Mouse (Mus musculus): ENCODE results near the gene Dtl.

Gene Dtl

DNA sequence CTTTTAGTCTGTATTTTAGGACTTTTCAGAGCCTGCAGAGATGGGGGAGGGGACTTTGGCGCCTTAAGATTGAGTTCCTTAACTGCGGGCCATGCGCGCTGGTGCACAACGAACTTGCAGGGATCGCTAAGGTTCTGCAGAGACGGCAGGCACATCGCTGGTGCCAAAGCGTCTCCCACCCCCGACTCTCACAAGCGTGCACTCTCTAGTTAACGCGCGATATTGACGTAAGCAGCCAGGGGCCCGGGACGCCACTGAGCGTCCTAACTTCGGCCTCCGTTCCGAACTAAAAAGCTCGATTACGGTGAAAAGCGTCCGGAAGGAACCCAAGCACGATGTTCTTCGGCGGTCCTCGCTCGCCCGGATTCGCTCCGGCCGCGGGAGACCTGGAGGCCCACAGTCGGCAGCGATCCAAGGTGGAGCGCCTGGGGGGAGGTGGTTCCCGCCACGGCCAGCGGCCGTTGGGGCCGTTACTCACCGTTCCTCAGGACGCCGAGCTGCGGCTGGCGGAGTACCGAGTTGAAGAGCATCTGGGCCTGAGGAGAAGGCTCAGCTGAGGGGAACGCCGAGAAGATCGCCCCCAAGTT lies 380 bp downstream of the Dtl start:
- DNase-seq, result peak; percentile 73

GRCm38 (mm10) chr1:191573906-191574639 lies 1.3 kb downstream of the Dtl start:
- DNase-seq, result peak; percentile 20

GRCm38 (mm10) chr1:191570415-191570814 lies 4.9 kb downstream of the Dtl start:
- no peak for DNase-seq

- DNase-seq, result no peak
These were observed 5.7 kb downstream of the Dtl start for GRCm38 (mm10) chr1:191569625-191570024.

DNA sequence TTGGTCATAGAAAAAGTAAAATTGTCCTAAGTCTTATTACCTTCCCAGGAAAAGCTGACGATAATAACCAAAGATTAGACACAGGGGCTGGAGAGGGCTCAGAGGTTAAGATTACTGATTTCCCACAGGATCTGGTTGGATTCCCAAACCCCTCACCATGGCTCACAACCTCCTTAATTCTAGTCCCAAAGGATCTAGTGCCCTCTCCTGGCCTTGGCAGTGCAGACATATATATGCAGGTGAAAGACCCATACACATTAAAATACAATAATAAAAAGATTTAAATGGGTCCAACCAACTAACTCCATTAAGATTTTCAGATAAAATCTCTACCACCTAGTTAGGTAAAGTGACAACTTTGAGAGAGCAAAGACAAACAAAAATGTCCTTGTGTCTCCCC lies 7.5 kb downstream of the Dtl start:
- no peak for DNase-seq

DNA sequence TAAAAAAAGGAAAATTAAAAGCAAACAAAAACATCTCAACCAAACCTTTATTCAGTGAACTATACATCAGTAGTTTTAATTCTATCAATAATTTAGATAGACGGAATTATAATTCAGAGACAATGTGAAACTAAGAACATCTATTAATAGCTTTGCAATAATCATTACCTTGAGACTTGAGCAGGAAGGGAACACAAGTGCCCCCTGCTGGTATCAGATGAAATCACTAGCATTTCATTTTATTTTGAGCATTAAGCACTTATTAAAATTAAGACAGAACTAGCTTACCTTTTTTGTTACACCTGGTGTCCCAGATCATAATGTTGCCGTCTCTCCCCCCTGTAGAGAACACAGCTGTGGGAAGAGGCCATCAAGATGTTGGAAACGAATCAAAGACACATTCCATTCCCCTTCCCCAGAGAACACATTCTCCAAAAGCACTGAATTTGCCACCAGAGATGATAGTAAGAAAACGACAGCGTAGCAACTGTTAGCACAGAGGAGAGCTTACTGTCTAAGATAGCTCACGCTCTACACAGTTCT lies 12.4 kb downstream of the Dtl start:
- no peak for DNase-seq

DNA sequence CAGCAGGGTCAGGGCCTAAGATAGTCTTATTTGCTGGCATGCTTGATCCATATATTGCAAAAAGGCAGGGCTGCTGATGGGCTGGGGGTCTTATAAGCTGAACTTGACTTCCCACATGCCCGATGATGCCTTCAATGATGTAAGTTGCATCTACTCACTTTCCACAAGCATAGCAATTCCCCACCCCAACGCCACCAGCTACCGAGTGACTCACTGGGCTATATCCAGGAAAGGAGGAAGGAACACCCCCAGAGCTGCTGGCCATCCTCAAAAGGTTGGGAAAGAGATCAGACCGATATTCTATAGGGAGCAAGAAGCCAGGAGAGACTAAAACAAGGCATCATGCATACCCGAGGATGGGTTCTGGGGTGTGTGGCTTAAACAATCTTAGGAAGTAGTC lies 15.6 kb downstream of the Dtl start:
- DNase-seq, result no peak

DNA sequence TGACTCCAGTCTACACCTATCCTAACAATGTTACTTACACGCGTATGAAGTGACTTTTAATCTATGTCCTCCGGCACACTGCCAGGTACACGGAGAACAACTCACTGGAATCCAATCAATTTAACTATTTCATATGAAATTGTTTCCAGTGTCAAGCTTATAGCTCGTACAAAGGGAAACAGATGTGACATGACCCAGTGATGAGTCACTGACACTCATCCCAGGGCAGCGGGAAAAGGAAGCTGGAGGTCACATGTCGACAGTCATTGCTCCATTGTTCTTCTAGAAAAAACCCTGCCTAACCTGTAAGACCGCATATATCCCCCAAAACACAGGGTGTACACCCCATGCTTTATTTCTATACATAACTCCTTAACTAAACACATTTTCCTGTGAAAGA lies 18.2 kb downstream of the Dtl start:
- no peak for DNase-seq

- DNase-seq, result no peak
These were observed 24.6 kb downstream of the Dtl start for GRCm38 (mm10) chr1:191550786-191551185.

GRCm38 (mm10) chr1:191543747-191544146 lies 31.6 kb downstream of the Dtl start:
- no peak for DNase-seq

- DNase-seq, result no peak
These were observed 33.7 kb downstream of the Dtl start for GRCm38 (mm10) chr1:191541619-191542018.

DNA sequence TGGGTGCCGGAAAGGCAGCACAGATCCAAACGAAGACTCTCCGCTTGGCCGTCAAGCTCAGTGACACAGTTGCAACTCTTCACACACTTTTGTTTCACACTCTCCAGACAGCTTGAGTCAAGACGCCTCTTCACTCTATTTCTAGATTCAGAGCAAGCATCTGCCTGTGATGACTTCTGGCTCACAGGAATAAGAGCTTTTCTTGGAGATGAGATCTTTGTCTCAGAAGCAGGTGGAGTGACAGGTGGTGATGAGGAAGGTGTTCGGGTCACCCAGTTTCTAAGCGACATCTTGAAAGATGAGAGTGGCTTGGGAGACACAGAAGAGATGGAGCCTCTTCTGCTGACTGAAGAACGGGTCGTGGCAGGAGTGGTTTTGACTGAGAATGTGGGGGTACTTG lies 34.3 kb downstream of the Dtl start:
- DNase-seq, result no peak

DNA sequence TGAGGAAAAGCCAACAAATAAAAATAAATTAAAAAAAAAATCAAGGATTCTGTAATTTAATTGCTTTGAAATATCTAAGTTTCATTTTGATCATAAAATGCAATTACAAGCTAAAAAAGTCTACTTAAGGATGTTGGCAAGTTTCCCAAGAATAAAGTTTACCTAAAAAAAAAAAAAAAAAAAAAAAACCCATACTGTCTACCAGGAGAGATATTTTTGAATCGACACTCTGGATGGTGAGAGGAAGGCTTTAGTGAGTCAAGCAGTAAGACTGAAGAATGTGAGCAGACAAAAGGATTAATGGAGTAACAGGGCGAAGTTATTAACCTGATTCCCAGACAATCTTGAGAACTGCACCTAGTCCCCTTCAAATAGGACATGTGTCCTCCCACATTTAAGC lies 35.0 kb downstream of the Dtl start:
- no peak for DNase-seq

- DNase-seq, result no peak
These were observed 40.4 kb downstream of the Dtl start for GRCm38 (mm10) chr1:191534896-191535295.

DNA sequence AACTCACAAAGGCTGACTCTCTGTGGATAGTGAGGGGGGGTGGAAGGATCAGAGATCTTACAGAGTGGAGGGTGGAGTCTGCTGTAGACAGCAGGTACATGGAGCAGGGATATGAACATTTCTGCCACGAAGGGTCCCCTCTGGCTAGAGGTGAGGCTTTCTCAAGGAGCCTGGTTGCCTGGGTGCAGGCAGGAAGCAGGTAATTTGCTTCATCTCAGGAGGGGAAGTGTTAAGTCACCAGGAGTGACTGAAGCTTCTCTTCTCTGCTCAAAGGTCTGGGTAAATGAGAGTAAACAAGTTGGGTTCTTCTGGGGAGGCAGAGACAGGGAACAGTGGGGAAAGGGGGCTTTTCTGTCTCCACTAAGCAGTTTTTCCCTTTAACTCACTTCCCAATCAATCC lies 44.3 kb downstream of the Dtl start:
- no peak for DNase-seq

DNA sequence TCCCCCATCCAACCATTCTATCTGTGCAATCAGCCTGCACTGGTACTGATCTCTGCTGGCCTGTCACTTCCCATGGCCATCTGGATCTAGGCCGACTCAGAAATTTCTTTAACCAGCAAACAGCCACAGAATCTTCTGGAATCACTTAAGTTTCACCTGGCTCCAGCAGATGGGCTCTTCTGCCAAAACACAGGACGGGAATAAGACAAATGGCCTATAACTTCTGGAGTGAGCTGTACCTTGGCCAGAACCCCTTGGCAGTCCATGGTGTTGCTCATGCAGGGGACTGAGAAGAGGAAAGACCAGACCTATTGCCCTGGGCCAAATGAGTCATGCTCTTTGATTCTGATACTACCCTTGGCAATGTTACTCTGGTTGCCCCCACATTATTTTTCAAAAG lies 45.9 kb downstream of the Dtl start:
- DNase-seq, result no peak

GRCm38 (mm10) chr1:191527921-191528612 lies 47.3 kb downstream of the Dtl start:
- DNase-seq, result no peak

- DNase-seq, result no peak
These were observed 48.3 kb downstream of the Dtl start for GRCm38 (mm10) chr1:191527089-191527488.

GRCm38 (mm10) chr1:191521395-191521794 lies 53.9 kb downstream of the Dtl start:
- no peak for DNase-seq

GRCm38 (mm10) chr1:191520669-191521068 lies 54.7 kb downstream of the Dtl start:
- peak; percentile 7 for DNase-seq

DNA sequence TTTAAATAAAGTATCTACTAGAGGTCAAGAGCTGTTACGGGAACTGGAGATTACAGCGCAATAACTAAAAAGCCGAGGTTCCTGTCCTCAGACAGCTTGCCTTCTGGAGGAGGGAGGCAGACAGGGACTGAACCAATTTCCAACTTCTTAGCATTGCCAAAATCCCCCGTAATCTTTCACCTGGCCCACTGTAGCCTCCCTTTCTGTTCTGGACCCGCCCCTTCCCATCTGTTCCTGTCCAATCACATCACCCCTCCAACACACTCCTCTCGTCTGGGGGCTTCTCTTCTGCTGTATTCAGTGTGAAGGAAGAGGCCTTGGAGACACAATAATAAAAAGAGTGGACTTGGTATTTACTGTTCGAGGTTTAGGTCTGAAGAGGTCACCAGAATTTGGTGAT lies 55.1 kb downstream of the Dtl start:
- no peak for DNase-seq

- no peak for DNase-seq
These were observed 55.8 kb downstream of the Dtl start for GRCm38 (mm10) chr1:191519329-191520066.

DNA sequence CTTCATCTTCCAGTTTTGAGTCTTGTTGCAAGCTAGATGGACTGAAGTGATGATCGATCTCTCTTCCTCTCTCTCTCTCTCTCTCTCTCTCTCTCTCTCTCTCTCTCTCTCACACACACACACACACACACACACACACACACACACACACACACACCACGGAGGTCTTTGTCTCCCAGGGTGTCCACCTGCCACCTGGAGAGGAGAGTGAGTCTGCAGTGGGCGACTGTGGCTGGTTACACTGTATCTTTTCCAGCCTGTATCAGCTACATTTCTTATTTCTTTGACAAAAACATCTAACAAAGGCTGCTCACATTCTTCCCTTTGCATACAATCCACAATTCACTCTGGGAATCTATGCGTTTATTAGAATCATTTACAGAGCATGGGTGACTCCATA lies 56.4 kb downstream of the Dtl start:
- DNase-seq, result no peak
